Mouse (Mus musculus) adrenal gland, postnatal 25 days (tissue): ENCODE results near the gene Camk1d. TPM values are rescaled to one million over a fixed set of nuclear protein-coding genes. Genes with fewer than 3 reads are reported as not detected.
"Not testable (repeated sequence)": the region's sequence is repeated elsewhere in the genome, so short reads cannot be mapped to it uniquely, and the experiment has no call there.

Source experiments
- DNase-seq: peaks from one replicate; pipeline ENCODE4 v3.0.0; 2021; ENCODE audit warnings: mixed read lengths
- total RNA-seq: library from RNA; stranded (reverse); gene quantifications from 2 replicates; pipeline ENCODE4 v1.2.3, GENCODE M21; 2021

The Camk1d gene
- total RNA-seq, 1 experiment from 2014 or later, result 7.4 TPM

DNA sequence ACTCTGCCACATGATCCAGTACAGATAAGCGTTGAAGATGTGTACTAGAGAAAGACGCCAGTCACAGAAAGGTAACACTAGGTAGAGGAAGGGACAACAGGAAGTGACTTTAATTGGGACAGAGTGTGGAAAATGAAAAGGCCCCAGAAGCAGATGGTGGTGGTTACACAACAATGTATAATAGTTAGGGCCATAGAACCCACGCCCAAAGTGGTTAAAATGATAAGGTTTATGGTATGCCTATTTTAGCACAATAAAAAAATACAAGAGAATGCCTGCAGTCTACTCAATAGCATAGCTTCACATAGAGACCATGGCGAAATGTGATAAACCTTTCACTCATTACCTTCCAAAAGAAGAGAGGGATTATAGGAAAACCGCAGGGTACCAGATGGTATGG, 147.7 kb downstream of the Camk1d start:
- no peak for DNase-seq

- no peak for DNase-seq
Measured at GRCm38 (mm10) chr2:5563685-5564084, 150.6 kb downstream of the Camk1d start.

GRCm38 (mm10) chr2:5561446-5561845, 152.9 kb downstream of the Camk1d start:
- no peak for DNase-seq

DNA sequence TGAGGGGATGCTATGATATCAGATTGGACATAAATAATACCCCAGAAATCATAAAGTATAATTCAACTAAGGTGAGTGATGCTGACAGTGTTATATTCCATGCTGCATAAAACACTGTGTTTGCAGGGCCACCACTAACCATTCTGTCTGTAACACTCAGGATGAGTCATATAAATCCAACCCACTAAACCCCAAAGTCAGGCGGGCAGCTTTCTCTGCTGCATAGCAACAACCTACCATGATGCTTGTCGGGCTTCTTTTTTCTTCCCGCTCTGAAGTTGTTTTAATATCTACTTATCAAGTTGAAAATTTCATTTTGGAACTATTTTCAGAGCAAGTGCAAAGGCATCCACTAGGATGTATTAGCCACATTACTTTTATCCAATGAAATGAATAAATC, 161.1 kb downstream of the Camk1d start:
- no peak for DNase-seq

DNA sequence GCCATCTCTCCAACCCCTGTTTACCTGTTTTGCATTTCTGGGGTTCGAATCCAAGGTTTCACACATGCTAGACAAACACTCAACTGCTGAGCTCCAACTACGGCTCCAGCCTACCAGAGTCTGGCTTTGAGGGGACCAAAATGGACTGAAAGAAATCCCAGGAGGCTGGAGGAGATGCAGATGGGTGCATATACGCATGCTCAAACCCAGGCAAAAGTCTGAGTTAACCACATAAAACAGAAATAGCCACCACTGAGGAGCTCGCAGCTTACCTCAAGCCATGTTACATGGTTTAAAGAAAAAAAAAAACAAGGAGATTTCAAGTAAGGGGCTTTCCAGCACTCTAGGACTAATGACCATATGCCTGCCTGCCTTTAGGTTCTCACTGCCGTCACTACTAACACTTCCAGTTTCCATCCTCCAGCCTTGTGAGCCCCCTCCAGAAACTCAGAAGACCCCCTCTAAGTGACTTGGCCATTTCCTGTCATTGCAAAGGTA, 162.5 kb downstream of the Camk1d start:
- DNase-seq, result no peak

- no peak for DNase-seq
Measured at GRCm38 (mm10) chr2:5549334-5549733, 165.0 kb downstream of the Camk1d start.

DNA sequence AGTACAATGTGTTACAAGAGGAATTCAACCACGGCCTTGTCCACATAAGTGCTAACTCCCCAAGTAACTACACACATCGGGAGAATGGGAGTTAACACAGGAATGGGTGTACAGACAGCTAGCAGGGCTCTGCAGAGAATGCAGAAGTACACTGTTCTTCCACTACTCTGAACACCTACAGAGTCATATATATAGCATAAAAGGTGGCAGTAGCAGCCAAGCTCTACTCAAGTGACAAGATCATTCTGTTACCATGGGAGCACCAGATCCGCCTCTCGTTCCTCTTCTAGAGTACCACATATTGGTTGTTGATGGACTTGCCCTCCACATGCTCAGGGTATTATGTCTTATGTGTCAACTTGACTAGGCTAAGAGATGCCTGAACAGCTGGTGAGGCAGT, 165.4 kb downstream of the Camk1d start:
- DNase-seq, result no peak

DNA sequence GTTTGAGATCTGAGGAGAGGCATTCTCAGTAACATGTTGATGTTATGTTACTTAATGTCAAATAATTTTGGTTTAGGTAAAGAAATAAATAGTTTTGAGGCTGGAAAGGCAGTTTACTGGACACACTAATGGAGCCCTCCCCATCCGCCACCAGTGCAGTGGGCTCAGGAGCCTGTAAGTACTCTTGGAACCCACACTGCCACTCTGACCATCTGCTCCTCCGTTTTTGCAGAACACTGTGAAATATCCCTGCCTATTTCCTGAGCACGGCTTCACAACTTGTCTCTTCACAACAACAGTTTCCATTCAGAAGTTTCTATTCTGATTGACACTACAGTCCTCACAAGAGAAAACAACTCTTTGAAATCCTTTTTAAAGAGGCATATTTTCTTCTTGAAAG, 173.4 kb downstream of the Camk1d start:
- DNase-seq, result no peak

DNA sequence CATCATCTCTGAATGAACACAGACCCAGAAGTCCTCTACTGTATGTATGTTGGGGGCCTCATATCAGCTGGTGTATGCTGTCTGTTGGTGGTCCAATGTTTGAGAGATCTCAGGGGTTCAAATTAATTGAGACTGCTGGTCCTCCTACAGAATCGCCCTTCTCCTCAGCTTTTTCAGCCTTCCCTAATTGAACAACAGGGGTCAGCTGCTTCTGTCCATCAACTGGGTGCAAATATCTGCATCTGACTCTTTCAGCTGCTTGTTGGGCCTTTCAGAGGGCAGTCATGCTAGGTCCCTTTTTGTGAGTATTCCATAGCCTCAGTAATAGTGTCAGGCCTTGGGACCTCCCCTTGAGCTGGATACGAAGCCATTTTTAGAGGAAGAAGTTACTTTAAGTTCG, 174.4 kb downstream of the Camk1d start:
- not testable (repeated sequence) for DNase-seq

- no peak for DNase-seq
Measured at GRCm38 (mm10) chr2:5533868-5534267, 180.4 kb downstream of the Camk1d start.

DNA sequence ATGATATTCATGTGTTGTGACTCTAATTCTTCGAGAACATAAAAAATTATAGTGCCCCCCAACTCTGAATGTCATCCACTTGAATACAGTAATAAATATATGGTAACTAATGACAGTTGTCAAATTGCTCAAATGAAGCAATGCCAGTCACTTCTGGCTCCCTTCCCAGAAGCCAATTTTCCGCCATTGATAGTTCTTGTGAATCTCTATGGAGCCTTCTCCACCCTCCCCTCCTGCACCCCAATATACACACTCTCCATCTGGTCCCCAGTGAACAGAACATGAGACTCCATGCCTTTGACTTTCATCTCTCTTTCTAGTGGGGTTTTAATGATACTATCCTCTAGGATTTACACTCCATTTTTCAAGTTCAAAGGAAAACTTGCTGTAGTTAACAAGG, 184.3 kb downstream of the Camk1d start:
- no peak for DNase-seq

DNA sequence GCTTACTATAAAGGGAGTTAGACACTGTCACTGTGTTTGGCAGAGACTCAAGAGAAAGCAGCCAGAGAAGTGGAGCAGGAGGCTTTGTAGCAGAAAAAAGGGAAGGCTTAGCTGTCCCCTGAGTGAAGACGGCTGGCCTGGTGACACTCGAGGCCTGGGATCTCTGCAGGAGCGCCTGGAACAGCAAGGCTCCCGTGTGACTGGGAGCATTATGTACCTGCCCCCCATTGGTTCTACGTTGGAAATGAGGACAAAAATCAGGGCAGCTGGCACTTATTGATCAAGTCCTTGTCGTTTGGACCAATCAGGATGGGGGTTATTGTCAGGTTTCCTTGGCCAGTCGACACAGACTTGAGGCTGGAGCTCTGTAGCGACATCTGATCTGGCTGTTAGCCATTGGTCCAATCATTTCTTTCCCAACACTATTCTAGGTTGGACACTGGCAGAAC, 195.1 kb downstream of the Camk1d start:
- DNase-seq, result no peak

DNA sequence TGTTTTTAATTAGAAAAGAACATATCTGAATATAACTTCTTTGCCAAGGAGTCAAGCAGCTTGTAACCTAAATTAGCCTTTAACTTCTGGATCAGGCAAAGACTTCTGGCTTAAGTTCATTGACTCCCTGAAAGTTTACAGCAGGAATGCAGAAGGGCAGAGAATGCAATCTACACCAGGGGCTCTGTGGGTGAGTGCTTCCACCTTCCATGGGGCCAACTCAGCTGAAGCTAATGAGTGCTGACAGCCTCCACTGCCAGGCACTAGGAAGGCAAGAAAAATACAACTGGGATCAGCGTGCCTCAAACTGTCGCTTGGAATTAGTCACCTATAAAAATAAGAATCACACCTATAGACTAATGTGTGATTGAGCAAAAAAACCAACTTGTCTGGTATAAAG, 199.2 kb downstream of the Camk1d start:
- DNase-seq, result no peak

DNA sequence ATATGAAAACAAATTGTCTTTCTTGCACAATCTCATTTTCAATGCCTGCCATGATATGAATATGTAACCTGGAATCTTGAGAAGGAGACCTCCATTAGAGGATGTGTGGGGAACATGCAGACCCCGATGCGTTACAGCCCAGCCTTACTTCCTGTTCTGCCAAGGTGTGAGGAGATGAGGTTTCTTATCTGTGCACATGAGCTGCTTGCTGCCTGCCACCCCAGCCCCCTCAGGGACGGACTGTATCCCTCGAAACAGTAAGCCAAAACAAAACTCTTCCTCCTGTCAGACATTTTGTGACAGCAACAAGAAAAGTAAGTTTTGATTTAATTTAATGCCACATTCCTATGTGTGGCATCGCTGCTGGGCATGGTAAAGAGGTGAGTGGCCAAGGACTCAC, 200.2 kb downstream of the Camk1d start:
- no peak for DNase-seq

DNA sequence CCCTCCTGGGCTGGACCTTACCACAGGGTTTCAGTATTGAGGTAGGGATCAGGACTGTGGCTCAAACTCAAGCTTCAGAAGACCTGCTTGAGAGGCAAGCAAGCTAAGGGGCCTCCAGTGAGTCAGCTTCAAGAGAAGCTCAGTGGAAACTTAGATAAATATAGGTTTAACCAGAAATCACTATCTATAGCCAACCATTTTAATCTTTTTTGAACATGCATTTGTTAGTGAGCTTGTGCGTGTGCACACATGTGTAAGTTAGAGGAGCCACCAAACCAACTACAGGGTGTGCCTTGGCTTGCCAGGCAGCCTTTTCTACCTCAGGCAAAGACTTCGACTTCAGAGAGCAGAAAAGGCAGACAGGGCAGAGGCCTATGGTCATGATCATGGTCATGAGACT, 200.7 kb downstream of the Camk1d start:
- no peak for DNase-seq

- DNase-seq, result no peak
Measured at GRCm38 (mm10) chr2:5510042-5510441, 204.3 kb downstream of the Camk1d start.

- no peak for DNase-seq
Measured at GRCm38 (mm10) chr2:5499620-5500019, 214.7 kb downstream of the Camk1d start.

DNA sequence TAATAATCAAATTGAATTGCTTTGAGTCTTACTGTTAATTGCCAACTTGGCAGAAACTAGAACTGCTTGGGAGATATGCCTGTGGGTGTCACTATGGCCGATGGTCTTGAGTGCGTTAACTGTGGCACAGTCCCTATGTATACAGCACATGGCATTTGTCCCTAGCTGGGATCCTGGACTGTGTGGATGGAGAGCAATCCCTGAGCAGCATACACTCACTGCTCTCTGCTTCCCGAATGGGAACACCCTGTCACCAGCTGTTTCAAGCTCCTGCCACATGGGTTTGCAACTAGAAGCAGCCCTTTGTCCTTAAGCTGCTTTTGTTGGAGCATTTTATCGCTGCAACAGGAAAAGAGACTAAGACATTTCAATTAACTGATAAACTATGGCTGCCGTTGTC, 224.4 kb downstream of the Camk1d start:
- no peak for DNase-seq

DNA sequence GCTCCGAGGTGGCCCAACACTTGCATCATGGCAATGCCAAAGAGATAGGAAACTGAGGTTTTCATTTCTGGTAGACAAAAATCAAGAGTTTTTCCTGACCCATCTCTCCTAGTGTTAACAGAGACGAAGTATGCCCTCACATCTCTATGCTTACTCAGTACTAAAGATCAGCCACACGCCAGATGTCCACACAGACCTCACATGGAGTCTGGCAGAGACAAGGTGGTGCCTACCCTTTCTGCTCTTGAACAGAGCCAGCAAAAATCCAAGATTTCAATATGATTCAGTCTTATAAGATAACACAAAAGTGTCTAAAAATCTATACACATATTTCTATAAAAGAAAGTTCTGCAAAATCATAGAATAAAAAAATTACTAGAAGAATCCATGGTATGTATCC, 227.0 kb downstream of the Camk1d start:
- DNase-seq, result no peak

GRCm38 (mm10) chr2:5486663-5487062, 227.7 kb downstream of the Camk1d start:
- DNase-seq, result no peak

DNA sequence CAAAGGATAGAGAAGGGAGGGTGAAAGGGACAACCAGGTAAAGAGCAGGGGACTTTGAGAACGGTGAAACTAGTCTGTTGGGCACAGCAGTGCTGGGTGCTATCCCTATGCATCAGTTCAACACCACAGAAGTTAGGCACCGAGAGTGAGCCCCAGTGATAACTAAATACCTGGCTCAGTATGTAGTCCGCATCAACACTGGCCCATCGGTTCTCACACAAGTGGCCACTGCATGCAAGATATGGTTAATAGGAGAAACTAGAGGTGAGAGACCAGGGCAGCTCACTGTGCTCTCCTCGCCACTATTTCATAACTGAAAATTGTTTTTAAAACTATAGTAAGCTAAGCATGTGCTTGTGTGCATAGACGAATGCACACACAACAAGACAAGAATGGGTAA, 228.5 kb downstream of the Camk1d start:
- no peak for DNase-seq

DNA sequence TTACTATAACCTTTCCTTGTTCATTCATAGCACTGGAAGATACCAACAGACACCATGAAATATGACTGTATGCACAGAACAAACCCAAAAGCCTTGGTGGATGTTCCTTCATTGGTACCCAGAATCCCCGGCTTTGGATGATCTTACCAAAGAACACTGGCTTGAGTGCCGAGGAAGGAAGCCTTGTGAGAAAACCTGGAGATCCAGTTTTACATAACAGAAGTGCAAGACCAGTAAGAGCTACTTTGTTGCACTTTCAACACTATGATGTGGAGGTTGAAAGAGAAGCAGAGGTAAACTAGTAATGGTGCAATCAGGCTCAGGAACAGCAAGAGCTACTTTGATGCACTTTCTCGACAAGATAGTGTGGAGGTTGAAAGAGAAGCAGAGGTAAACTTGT, 234.4 kb downstream of the Camk1d start:
- no peak for DNase-seq

DNA sequence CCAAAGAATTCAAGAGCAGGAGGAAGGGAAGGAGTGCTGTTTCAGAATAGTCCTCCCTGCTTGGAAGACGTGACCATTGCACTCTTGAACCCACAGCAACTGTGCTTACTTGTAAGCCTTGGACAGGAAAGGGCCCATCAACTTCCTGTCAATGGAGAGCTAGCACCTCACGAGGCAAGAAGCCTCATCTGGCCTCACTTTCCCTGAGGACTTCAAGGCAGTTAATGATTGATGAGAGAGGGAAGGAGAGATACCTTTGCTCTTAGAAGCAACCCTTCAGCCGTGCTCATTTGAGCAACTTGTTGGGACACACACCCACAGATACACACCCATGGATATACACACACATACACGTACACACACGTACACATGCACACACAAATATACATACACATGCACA, 235.6 kb downstream of the Camk1d start:
- DNase-seq, result no peak

DNA sequence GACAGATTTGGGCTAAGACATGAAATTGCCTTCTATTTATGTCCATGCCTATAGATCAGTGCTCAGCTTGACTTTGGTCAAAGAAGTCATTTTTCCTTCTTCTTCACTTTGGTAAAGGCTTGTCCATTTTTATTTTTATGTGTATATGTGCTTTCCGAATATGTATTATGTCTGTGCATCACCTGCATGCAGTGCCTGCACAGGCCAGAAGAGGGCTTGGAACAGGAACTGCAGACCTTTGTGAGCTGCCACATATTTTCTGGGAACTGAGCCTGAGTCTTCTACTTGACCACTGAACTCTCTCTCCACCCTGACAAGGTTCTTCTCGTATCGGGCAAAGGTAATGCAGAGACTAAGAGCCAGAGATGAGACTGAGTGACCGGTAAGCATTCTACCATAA, 236.1 kb downstream of the Camk1d start:
- DNase-seq, result no peak

DNA sequence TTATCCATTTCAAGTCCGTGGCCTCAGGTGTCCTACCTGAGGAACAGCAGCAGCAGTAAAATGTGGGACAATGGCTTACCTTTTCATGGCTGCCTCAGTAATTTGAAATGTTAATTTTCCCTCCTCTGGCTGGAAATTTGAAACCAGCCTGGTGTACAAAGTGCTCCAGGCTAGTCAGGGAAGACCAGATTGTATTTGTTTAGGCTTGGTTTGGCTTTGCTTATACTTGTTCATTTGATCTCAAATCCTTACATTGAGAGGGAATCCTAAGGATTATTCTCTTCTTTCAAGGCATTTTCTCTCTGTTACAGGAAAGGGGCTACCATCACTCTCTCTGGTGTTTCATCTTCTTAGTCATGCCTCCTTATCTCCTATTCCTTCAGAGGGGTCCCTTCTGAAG, 236.8 kb downstream of the Camk1d start:
- DNase-seq, result no peak
